Mouse (Mus musculus) ES-E14 (cell line): ENCODE measurements around the gene Gpr137. TPM values are rescaled to one million over a fixed set of nuclear protein-coding genes. Genes with fewer than 3 reads are reported as not detected.
"Not testable (repeated sequence)": the region's sequence is repeated elsewhere in the genome, so short reads cannot be mapped to it uniquely, and the experiment has no call there.

Experiments
- DNase-seq: peaks from one replicate; pipeline ENCODE4 v3.0.0-alpha.2; 2013; ENCODE audit warnings: low read depth, low spot score
- H3K27ac ChIP-seq: 2 replicates; pipeline ENCODE4 v1.5.1; 2012; ENCODE audit warnings: low read depth, mild to moderate bottlenecking, low read length, moderate library complexity, mixed read lengths; ENCODE audit not compliant: poor library complexity, insufficient read depth, severe bottlenecking
- H3K36me3 ChIP-seq: 2 replicates; pipeline ENCODE4 v1.6.1; 2012; ENCODE audit warnings: mild to moderate bottlenecking, low read length, moderate library complexity, mixed read lengths; ENCODE audit not compliant: control insufficient read depth, poor library complexity, insufficient read depth, severe bottlenecking
- H3K4me1 ChIP-seq, 2 experiments: fragments of 150-350 bp in 1 of 2; sonication (generic) in 1 of 2; 2 replicates each; pipeline ENCODE4 v1.6.1; 2012; ENCODE audit warnings: low read length in 2 of 2, mild to moderate bottlenecking in 1 of 2, mixed read lengths in 1 of 2; ENCODE audit not compliant: control insufficient read depth in 2 of 2, insufficient read depth in 2 of 2, poor library complexity in 1 of 2
- H3K4me3 ChIP-seq, 2 experiments: fragments of 150-350 bp in 1 of 2; sonication (generic) in 1 of 2; 2 replicates each; pipeline ENCODE4 v1.5.1; 2012; ENCODE audit warnings: low read length in 2 of 2, low read depth in 1 of 2, mild to moderate bottlenecking in 1 of 2, mixed read lengths in 1 of 2; ENCODE audit not compliant: insufficient read depth in 1 of 2, poor library complexity in 1 of 2, severe bottlenecking in 1 of 2
- H3K9ac ChIP-seq: 2 replicates; pipeline ENCODE4 v1.6.1; 2012; ENCODE audit warnings: low read depth, mild to moderate bottlenecking, low read length, mixed read lengths; ENCODE audit not compliant: poor library complexity, insufficient read depth, severe bottlenecking
- H3K9me3 ChIP-seq: fragments of 150-350 bp; sonication (generic); 2 replicates; pipeline ENCODE4 v1.6.1; 2012; ENCODE audit warnings: low read depth, mild to moderate bottlenecking, low read length; ENCODE audit not compliant: control insufficient read depth, insufficient read depth
- CHD2 ChIP-seq: IDR thresholded peaks from 2 replicates; pipeline ENCODE4 v1.6.1; 2014; ENCODE audit warnings: mild to moderate bottlenecking, low read depth, low read length, inconsistent platforms
- HCFC1 ChIP-seq: IDR thresholded peaks from 2 replicates; pipeline ENCODE4 v1.6.1; 2012; ENCODE audit warnings: low read length, inconsistent platforms, borderline replicate concordance; ENCODE audit not compliant: insufficient read depth
- MAFK ChIP-seq: IDR thresholded peaks from 2 replicates; pipeline ENCODE4 v1.6.1; 2014; ENCODE audit warnings: mild to moderate bottlenecking, low read depth, low read length, inconsistent platforms; ENCODE audit not compliant: insufficient read depth
- ZC3H11A ChIP-seq: IDR thresholded peaks from 2 replicates; pipeline ENCODE4 v1.6.1; 2012; ENCODE audit warnings: low read depth, mild to moderate bottlenecking, inconsistent platforms, low read length, borderline replicate concordance
- ZNF384 ChIP-seq: IDR thresholded peaks from 2 replicates; pipeline ENCODE4 v1.6.1; 2012; ENCODE audit warnings: low read depth, low read length, inconsistent platforms
- in situ Hi-C, 2 experiments: fragments of 600-800 bp; cut with MboI; formaldehyde crosslinking; loops; one replicate each; pipeline ENCODE4 v1.15.1; 2025; ENCODE audit warnings: low sequenced_read_pairs in 2 of 2, inconsistent platforms in 1 of 2; ENCODE audit not compliant: unreplicated experiment in 2 of 2
- total RNA-seq: library from RNA; depleted of rRNA; stranded (reverse); fragments of 300-350 nt; gene quantifications from 2 replicates; pipeline ENCODE4 v1.2.3, GENCODE M21; 2012; rRNA removed

Gpr137 gene
- total RNA-seq, result 23.2 and 23.7 TPM in 2 replicates

- TF ChIP-seq HCFC1 (0 out of 2 replicates have a peak, but pooled peaks have one; percentile 29), CHD2 (no peak)
- peaks cover 0 to 10% of the 10 kb centered on the region in 2 experiments; a peak in 1 of 4 replicates for H3K4me1 ChIP-seq
- in situ Hi-C loops, result no loop called here
- peak; percentile 92 for DNase-seq
- H3K9ac ChIP-seq, result peak within 1 kb of the TSS; percentile 82
- no peaks in the 10 kb centered on the region for H3K9me3 ChIP-seq
- peak within 1 kb of the TSS; percentile 58; the same call in 1 of the 2 replicates for H3K27ac ChIP-seq
- H3K4me3 ChIP-seq, result peak within 1 kb of the TSS; percentile 35 to 83
- no peaks in the 10 kb centered on the region for H3K36me3 ChIP-seq
These were observed at the start of gene Gpr137 for GRCm38 (mm10) chr19:6942249-6942691. Gpr137 (minus strand) TSS chr19:6942480.

GRCm38 (mm10) chr19:6991166-6991565 lies 48.9 kb upstream of the Gpr137 start:
- H3K4me3 ChIP-seq, H3K9ac ChIP-seq, H3K9me3 ChIP-seq, in situ Hi-C loops, H3K27ac ChIP-seq, DNase-seq, H3K36me3 ChIP-seq: not testable (repeated sequence)
- peaks cover 4 to 26% of the 10 kb centered on the region in 2 experiments; a peak in 3 of 4 replicates for H3K4me1 ChIP-seq

GRCm38 (mm10) chr19:6990712-6991111 lies 48.4 kb upstream of the Gpr137 start:
- Histone ChIP-seq H3K36me3 (no peaks in the 10 kb centered on the region), H3K9ac (no peak overlapping the region), H3K27ac (no peak overlapping the region), H3K9me3 (no peaks in the 10 kb centered on the region), H3K4me1 (peaks cover 4 to 30% of the 10 kb centered on the region in 2 experiments; a peak in 3 of 4 replicates), H3K4me3 (no peak overlapping the region)
- TF ChIP-seq ZNF384 (no peak), ZC3H11A (no peak), HCFC1 (no peak), CHD2 (no peak), MAFK (no peak)
- in situ Hi-C loops, result no loop called here
- DNase-seq, result no peak

GRCm38 (mm10) chr19:6989251-6989650 lies 47.0 kb upstream of the Gpr137 start:
- Histone ChIP-seq H3K36me3 (peaks cover 5% of the 10 kb centered on the region; the same call in 1 of the 2 replicates), H3K9me3 (no peaks in the 10 kb centered on the region), H3K27ac (no peak overlapping the region), H3K9ac (no peak overlapping the region), H3K4me3 (no peak overlapping the region), H3K4me1 (peaks cover 4 to 23% of the 10 kb centered on the region in 2 experiments; a peak in 3 of 4 replicates)
- in situ Hi-C loops, result no loop called here
- no peak for DNase-seq
- TF ChIP-seq MAFK (no peak), CHD2 (no peak), ZC3H11A (no peak), ZNF384 (no peak), HCFC1 (no peak)

- H3K36me3 ChIP-seq, result peaks cover 14% of the 10 kb centered on the region
- peak overlapping the region; percentile 83 to 92 for H3K4me3 ChIP-seq
- no peak for DNase-seq
- peak overlapping the region; percentile 8; the same call in 1 of the 2 replicates for H3K9ac ChIP-seq
- in situ Hi-C loops, result no loop called here
- H3K4me1 ChIP-seq, result peaks cover 4 to 17% of the 10 kb centered on the region in 2 experiments; a peak in 3 of 4 replicates
- H3K27ac ChIP-seq, result no peak overlapping the region
- H3K9me3 ChIP-seq, result no peaks in the 10 kb centered on the region
- no peak for TF ChIP-seq MAFK
- TF ChIP-seq ZC3H11A, result no peak
- no peak for TF ChIP-seq HCFC1
- TF ChIP-seq CHD2, result no peak
- TF ChIP-seq ZNF384, result no peak
These were observed 45.6 kb upstream of the Gpr137 start for GRCm38 (mm10) chr19:6987904-6988285.
